Mouse (Mus musculus) liver, adult 2 months (tissue): ENCODE results near the gene 8030474K03Rik. TPM values are rescaled to one million over a fixed set of nuclear protein-coding genes. Genes with fewer than 3 reads are reported as not detected.

Source experiments
- DNase-seq: peaks from one replicate; pipeline ENCODE4 v3.0.0-alpha.2; 2011; ENCODE audit warnings: low read depth, low spot score; ENCODE audit errors: extremely low read depth
- H3K27ac ChIP-seq: fragments of 200-500 bp; replicated peaks from 2 replicates; pipeline ENCODE4 v1.5.1; 2012; ENCODE audit warnings: low read depth, mild to moderate bottlenecking, control low read depth, inconsistent platforms, low read length; ENCODE audit not compliant: insufficient read depth
- H3K27me3 ChIP-seq: fragments of 200-500 bp; 2 replicates; pipeline ENCODE4 v1.6.1; 2012; ENCODE audit warnings: mild to moderate bottlenecking, moderate library complexity, low read length, inconsistent platforms; ENCODE audit not compliant: control insufficient read depth, insufficient read depth
- H3K36me3 ChIP-seq: fragments of 200-500 bp; 2 replicates; pipeline ENCODE4 v1.6.1; 2012; ENCODE audit warnings: low read length, inconsistent platforms; ENCODE audit not compliant: control insufficient read depth, insufficient read depth
- H3K4me1 ChIP-seq: fragments of 200-500 bp; 2 replicates; pipeline ENCODE4 v1.6.1; 2011; ENCODE audit warnings: low read length; ENCODE audit not compliant: control insufficient read depth, insufficient read depth
- H3K4me3 ChIP-seq: fragments of 200-500 bp; 2 replicates; pipeline ENCODE4 v1.5.1; 2011; ENCODE audit warnings: low read depth, mild to moderate bottlenecking, control low read depth, low read length, moderate library complexity; ENCODE audit not compliant: insufficient read depth
- H3K79me2 ChIP-seq: fragments of 200-500 bp; 2 replicates; pipeline ENCODE4 v1.6.1; 2012; ENCODE audit warnings: inconsistent platforms, mild to moderate bottlenecking, low read length, moderate library complexity; ENCODE audit not compliant: control insufficient read depth, insufficient read depth
- H3K9ac ChIP-seq: fragments of 200-500 bp; 2 replicates; pipeline ENCODE4 v1.6.1; 2012; ENCODE audit warnings: low read depth, mild to moderate bottlenecking, control low read depth, inconsistent platforms, low read length
- CTCF ChIP-seq: fragments of 200-500 bp; IDR thresholded peaks from 2 replicates; pipeline ENCODE4 v1.5.1; 2011; ENCODE audit warnings: low read depth, low read length, control low read depth
- POLR2A ChIP-seq: fragments of 200-500 bp; IDR thresholded peaks from 2 replicates; pipeline ENCODE4 v1.6.1; 2011; ENCODE audit warnings: low read length, control low read depth; ENCODE audit not compliant: insufficient read depth; ENCODE audit errors: extremely low read depth
- WGBS: fragments of 180-500 bp; shearing (Covaris S2); methylation state at CpG from one replicate; pipeline ENCODE4 v1.1.7; 2018; 5-methylcytosine and 5-hydroxymethylcytosine counted together
- polyA plus RNA-seq: library from polyadenylated mRNA; depleted of rRNA; stranded (reverse); fragments of >200 nt; gene quantifications from 2 replicates; pipeline ENCODE4 v1.2.3, GENCODE M21; 2012; rRNA removed
- total RNA-seq: library from RNA; depleted of rRNA; stranded (reverse); fragments of >200 nt; gene quantifications from 2 replicates; pipeline ENCODE4 v1.2.3, GENCODE M21; 2014; rRNA removed

Gene 8030474K03Rik
- total RNA-seq (not detected in 2 replicates), polyA plus RNA-seq (not detected in 2 replicates)

DNA sequence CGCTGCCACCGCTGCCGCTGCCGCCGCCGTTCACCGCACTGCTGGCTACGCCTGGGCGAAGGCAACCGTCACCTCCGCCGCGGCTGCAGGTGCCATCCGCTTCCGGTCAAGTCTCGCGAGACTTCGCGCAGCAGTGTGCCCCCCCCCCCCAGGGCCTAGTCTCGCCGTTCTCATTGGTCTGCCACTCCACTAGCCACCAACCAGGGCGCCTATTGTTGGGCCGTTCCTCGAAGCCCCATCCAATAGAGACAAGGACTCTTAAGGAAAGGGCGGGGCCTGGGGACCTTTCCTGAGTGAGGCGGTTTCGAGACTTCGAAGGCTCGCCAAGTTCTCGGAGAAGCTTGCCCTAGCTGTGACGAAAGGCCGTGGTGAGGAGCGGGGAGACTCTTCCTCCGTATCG is at the start of gene 8030474K03Rik, which contains the start of gene Gm4779:
8030474K03Rik (plus strand) TSS at position 315 of the 400 bp plus-strand sequence.
Gm4779 (minus strand) TSS at position 82 of the 400 bp plus-strand sequence.
- Histone ChIP-seq H3K27me3 (no peaks in the 10 kb centered on the region), H3K27ac (no peak within 1 kb of the TSS), H3K36me3 (no peaks in the 10 kb centered on the region), H3K4me1 (no peaks in the 10 kb centered on the region), H3K4me3 (no peak within 1 kb of the TSS), H3K79me2 (no peaks in the 10 kb centered on the region), H3K9ac (no peak within 1 kb of the TSS)
- WGBS = 96% methylated on average over 35 of the region's 35 CpGs
- DNase-seq = no peak
- TF ChIP-seq CTCF (no peak), POLR2A (no peak)

DNA sequence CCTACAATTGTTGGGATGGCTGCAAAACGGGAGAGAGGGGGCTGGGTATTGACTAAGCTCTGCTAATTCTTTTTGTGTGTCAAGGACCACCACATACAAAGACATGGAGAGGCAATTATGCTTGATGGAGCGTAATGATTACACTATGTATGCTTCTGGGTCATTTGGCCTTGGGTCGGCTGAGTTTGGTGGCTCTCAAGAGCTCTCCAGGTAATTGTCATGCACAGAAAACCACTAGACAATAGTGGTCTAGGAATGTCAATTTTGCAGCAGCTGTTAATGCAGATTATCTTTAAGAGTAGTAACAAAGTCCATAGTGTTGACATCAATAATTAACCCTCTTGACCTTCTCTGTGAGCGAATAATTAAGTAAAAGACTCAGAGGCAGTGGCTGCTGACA is 44.3 kb upstream of the 8030474K03Rik start:
- Histone ChIP-seq H3K79me2 (no peaks in the 10 kb centered on the region), H3K4me1 (no peaks in the 10 kb centered on the region), H3K27ac (no peak overlapping the region), H3K36me3 (no peaks in the 10 kb centered on the region), H3K4me3 (no peak overlapping the region), H3K9ac (no peak overlapping the region), H3K27me3 (no peaks in the 10 kb centered on the region)
- TF ChIP-seq CTCF = no peak
- TF ChIP-seq POLR2A = no peak
- DNase-seq = no peak
- WGBS = 80% methylated on average over 4 of the region's 4 CpGs

DNA sequence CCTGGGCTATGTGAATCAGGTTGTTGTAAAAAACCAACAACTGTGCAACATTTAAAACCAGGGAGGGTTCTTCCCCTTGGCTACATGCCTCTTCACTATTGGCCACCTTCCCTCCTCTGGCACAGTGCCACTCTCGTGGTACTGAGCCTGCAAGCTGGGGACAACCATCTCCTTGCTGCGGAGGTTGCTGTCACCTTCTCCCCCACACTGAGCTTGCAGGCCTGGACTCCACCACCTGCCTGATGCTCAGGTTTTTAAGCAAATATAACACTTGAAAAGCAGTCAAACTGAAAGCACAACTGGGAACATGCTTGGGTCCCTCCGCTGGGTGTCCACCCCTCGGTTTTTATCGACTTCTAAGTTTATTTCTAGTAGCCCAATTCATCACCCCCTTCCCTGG is 40.0 kb upstream of the 8030474K03Rik start:
- 62% methylated on average over 5 of the region's 5 CpGs for WGBS
- no peaks in the 10 kb centered on the region for H3K4me1 ChIP-seq
- no peaks in the 10 kb centered on the region for H3K27me3 ChIP-seq
- no peaks in the 10 kb centered on the region for H3K36me3 ChIP-seq
- no peak overlapping the region for H3K27ac ChIP-seq
- no peak overlapping the region for H3K4me3 ChIP-seq
- TF ChIP-seq CTCF (no peak), POLR2A (no peak)
- DNase-seq = no peak
- no peak overlapping the region for H3K9ac ChIP-seq
- H3K79me2 ChIP-seq = no peaks in the 10 kb centered on the region

DNA sequence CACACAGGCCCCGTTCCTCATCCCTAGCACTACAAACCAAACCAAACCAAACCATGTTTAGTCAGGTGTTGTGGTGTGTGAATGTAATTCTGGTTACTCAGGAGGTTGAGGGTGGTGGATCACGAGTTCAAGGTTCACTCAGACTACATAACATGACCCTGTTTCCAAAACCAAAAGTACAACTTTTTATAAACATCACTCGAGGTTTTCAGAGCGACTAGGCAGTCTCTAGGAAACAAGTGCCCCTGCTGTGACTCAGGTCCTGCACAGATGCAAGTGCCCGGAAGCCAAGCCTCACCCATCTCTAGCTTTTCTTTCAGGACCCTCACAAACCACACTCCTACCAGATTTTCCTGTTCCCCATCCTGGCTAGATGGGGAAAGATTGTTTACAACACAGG is 29.8 kb upstream of the 8030474K03Rik start:
- WGBS = 53% methylated on average over 5 of the region's 5 CpGs
- H3K27ac ChIP-seq = no peak overlapping the region
- TF ChIP-seq CTCF (no peak), POLR2A (no peak)

DNA sequence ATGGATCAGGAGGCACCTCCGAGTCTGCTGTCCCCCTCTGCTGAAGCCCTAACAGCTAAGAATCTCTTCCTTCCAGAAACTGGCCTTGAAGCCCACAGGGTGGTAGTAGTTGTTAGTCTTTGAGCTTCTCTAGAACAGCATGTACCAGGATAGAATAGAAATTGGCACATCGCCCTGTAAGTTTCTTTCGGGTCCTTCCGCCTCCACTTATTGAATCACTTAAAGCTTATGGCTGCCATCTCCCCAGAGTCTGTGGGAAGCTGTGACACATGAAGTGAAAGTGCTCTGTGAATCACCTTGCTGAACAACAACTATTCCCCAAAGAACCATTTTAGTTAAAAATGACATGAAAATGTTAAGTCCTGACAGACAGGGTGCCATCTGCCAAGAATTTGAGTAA is 29.3 kb upstream of the 8030474K03Rik start:
- H3K9ac ChIP-seq = no peak overlapping the region
- H3K4me3 ChIP-seq = no peak overlapping the region
- H3K36me3 ChIP-seq = no peaks in the 10 kb centered on the region
- 43% methylated on average over 4 of the region's 4 CpGs for WGBS
- no peaks in the 10 kb centered on the region for H3K4me1 ChIP-seq
- H3K27ac ChIP-seq = no peak overlapping the region
- no peak for DNase-seq
- H3K79me2 ChIP-seq = no peaks in the 10 kb centered on the region
- TF ChIP-seq CTCF (no peak), POLR2A (no peak)
- H3K27me3 ChIP-seq = no peaks in the 10 kb centered on the region

More for the DNA sequence above, 29.8 kb upstream of the 8030474K03Rik start:
- Histone ChIP-seq H3K27me3 (no peaks in the 10 kb centered on the region), H3K36me3 (no peaks in the 10 kb centered on the region), H3K4me3 (no peak overlapping the region), H3K79me2 (no peaks in the 10 kb centered on the region), H3K4me1 (no peaks in the 10 kb centered on the region), H3K9ac (no peak overlapping the region)
- DNase-seq = peak; percentile 18

DNA sequence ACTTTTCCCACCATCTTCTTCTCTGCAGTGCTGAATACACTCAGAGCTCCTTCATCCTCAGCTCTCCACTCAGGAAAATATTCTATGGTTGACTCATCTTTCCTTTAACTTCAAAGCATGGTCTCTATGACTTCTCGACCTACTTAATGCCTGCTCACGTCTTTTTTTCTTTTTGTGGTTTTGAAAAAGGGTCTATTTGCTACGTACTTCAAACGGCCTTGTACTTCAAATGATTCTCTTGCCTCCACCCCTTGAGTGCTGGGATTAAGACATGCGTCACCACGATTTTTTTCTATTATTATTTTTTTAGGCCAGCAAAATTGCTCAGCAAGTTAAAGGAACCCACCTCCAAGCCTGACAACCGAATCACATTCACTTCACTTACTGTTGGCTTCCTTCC is 27.2 kb upstream of the 8030474K03Rik start:
- WGBS = 79% methylated on average over 7 of the region's 7 CpGs
- TF ChIP-seq POLR2A (no peak), CTCF (no peak)
- DNase-seq = no peak
- no peak overlapping the region for H3K27ac ChIP-seq
- no peak overlapping the region for H3K9ac ChIP-seq
- H3K4me3 ChIP-seq = no peak overlapping the region
- H3K79me2 ChIP-seq = no peaks in the 10 kb centered on the region
- H3K4me1 ChIP-seq = no peaks in the 10 kb centered on the region
- H3K27me3 ChIP-seq = no peaks in the 10 kb centered on the region
- H3K36me3 ChIP-seq = no peaks in the 10 kb centered on the region

DNA sequence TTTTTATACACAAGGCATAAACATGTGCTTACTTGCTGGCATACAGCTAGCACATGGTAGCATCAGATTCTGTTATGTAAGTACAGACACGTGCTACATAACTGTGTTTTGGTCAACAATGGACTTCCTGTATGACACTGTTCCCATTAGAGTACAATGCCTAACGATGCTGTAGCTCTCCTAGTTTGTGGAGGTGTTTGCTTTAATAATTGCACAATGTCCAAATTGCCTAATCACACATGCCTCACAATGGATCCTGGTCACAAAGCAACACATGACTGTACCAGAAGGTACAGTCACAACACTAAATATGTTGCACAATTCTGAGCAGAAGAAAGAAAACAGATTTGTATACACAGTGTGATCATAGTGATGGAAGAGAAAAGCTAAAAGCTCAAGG is 25.0 kb upstream of the 8030474K03Rik start:
- Histone ChIP-seq H3K36me3 (no peaks in the 10 kb centered on the region), H3K27me3 (no peaks in the 10 kb centered on the region), H3K27ac (no peak overlapping the region), H3K4me1 (no peaks in the 10 kb centered on the region), H3K4me3 (no peak overlapping the region), H3K79me2 (no peaks in the 10 kb centered on the region), H3K9ac (no peak overlapping the region)
- DNase-seq = peak; percentile 45
- WGBS = 19% methylated on average over 2 of the region's 2 CpGs
- TF ChIP-seq POLR2A (no peak), CTCF (no peak)
